Mouse (Mus musculus) hindbrain, embryonic 12.5 days (tissue): ENCODE measurements around the gene Usp36. TPM values are rescaled to one million over a fixed set of nuclear protein-coding genes. Genes with fewer than 3 reads are reported as not detected.

Experiments used
- ATAC-seq: fragments of 200-750 bp; cut with Nextera tagmentation; 2 replicates; pipeline ENCODE4 v1.8.0; 2017; ENCODE audit warnings: moderate TSS enrichment; ENCODE audit not compliant: low FRiP score
- H3K27ac ChIP-seq: fragments of 300-500 bp; sonication (generic); 2 replicates; pipeline ENCODE4 v1.5.1; 2016; ENCODE audit warnings: mild to moderate bottlenecking
- H3K27me3 ChIP-seq: fragments of 300-500 bp; sonication (generic); 2 replicates; pipeline ENCODE4 v1.6.1; 2016; ENCODE audit warnings: mild to moderate bottlenecking
- H3K36me3 ChIP-seq: fragments of 300-500 bp; sonication (generic); 2 replicates; pipeline ENCODE4 v1.6.1; 2016; ENCODE audit warnings: mild to moderate bottlenecking
- H3K4me1 ChIP-seq: fragments of 300-500 bp; sonication (generic); 2 replicates; pipeline ENCODE4 v1.6.1; 2016
- H3K4me2 ChIP-seq: fragments of 300-500 bp; sonication (generic); replicated peaks from 2 replicates; pipeline ENCODE4 v1.6.1; 2016; ENCODE audit warnings: mild to moderate bottlenecking
- H3K4me3 ChIP-seq: fragments of 300-500 bp; sonication (generic); 2 replicates; pipeline ENCODE4 v1.5.1; 2016; ENCODE audit warnings: mild to moderate bottlenecking
- H3K9ac ChIP-seq: fragments of 300-500 bp; sonication (generic); 2 replicates; pipeline ENCODE4 v1.6.1; 2016; ENCODE audit warnings: mild to moderate bottlenecking, moderate library complexity
- H3K9me3 ChIP-seq: fragments of 300-500 bp; sonication (generic); replicated peaks from 2 replicates; pipeline ENCODE4 v1.6.1; 2016; ENCODE audit warnings: mild to moderate bottlenecking
- WGBS: fragments of 180-500 bp; shearing (Covaris S2); methylation state at CpG from one replicate; pipeline ENCODE4 v1.1.7; 2016; 5-methylcytosine and 5-hydroxymethylcytosine counted together
- polyA plus RNA-seq: library from polyadenylated mRNA; unstranded; fragments of >200 nt; fragmentation: Nextera tagmentation; extraction: Ambion mirVana; gene quantifications from 2 replicates; pipeline ENCODE4 v1.2.1, GENCODE M21; 2016

Usp36 gene
- polyA plus RNA-seq, 1 experiment from 2014 or later, result 19.9 TPM

GRCm38 (mm10) chr11:118245130-118245529, 44.9 kb downstream of the Usp36 start:
- WGBS, result 94% methylated on average over 2 of the region's 2 CpGs
- H3K9ac ChIP-seq, result no peak overlapping the region
- peaks cover 44% of the 10 kb centered on the region for H3K4me1 ChIP-seq
- no peaks in the 10 kb centered on the region for H3K27me3 ChIP-seq
- no peak overlapping the region for H3K4me3 ChIP-seq
- H3K4me2 ChIP-seq, result no peak overlapping the region
- H3K36me3 ChIP-seq, result no peaks in the 10 kb centered on the region
- H3K27ac ChIP-seq, result no peak overlapping the region
- no peak for ATAC-seq
- H3K9me3 ChIP-seq, result no peaks in the 10 kb centered on the region

- no peak overlapping the region for H3K4me3 ChIP-seq
- H3K4me2 ChIP-seq, result no peak overlapping the region
- no peak overlapping the region for H3K9ac ChIP-seq
- no peaks in the 10 kb centered on the region for H3K36me3 ChIP-seq
- H3K4me1 ChIP-seq, result peaks cover 52% of the 10 kb centered on the region
- no peaks in the 10 kb centered on the region for H3K27me3 ChIP-seq
- 86% methylated on average over 6 of the region's 6 CpGs for WGBS
- H3K27ac ChIP-seq, result no peak overlapping the region
- H3K9me3 ChIP-seq, result no peaks in the 10 kb centered on the region
- no peak for ATAC-seq
These were observed 46.3 kb downstream of the Usp36 start for GRCm38 (mm10) chr11:118243627-118244261.

GRCm38 (mm10) chr11:118242506-118242905, 47.5 kb downstream of the Usp36 start:
- no peaks in the 10 kb centered on the region for H3K9me3 ChIP-seq
- H3K4me2 ChIP-seq, result no peak overlapping the region
- H3K4me1 ChIP-seq, result peaks cover 56% of the 10 kb centered on the region
- no peaks in the 10 kb centered on the region for H3K36me3 ChIP-seq
- no peaks in the 10 kb centered on the region for H3K27me3 ChIP-seq
- ATAC-seq, result no peak
- H3K4me3 ChIP-seq, result no peak overlapping the region
- WGBS, result 81% methylated on average over 4 of the region's 4 CpGs
- no peak overlapping the region for H3K9ac ChIP-seq
- H3K27ac ChIP-seq, result no peak overlapping the region

GRCm38 (mm10) chr11:118240388-118240787, 49.7 kb downstream of the Usp36 start:
- no peak for ATAC-seq
- Histone ChIP-seq H3K4me1 (peaks cover 51% of the 10 kb centered on the region), H3K36me3 (no peaks in the 10 kb centered on the region), H3K27me3 (no peaks in the 10 kb centered on the region), H3K4me3 (no peak overlapping the region), H3K4me2 (no peak overlapping the region), H3K9ac (no peak overlapping the region), H3K9me3 (no peaks in the 10 kb centered on the region), H3K27ac (peak overlapping the region; percentile 62; the same call in 1 of the 2 replicates)
- WGBS, result 75% methylated on average over 4 of the region's 4 CpGs

GRCm38 (mm10) chr11:118239281-118240198, 50.5 kb downstream of the Usp36 start:
- H3K4me1 ChIP-seq, result peaks cover 51% of the 10 kb centered on the region
- ATAC-seq, result no peak
- H3K9me3 ChIP-seq, result no peaks in the 10 kb centered on the region
- peak overlapping the region; percentile 22 for H3K4me2 ChIP-seq
- H3K9ac ChIP-seq, result no peak overlapping the region
- no peak overlapping the region for H3K4me3 ChIP-seq
- no peaks in the 10 kb centered on the region for H3K27me3 ChIP-seq
- no peaks in the 10 kb centered on the region for H3K36me3 ChIP-seq
- peak overlapping the region; percentile 62 for H3K27ac ChIP-seq
- WGBS, result 47% methylated on average over 14 of the region's 14 CpGs

- no peak for ATAC-seq
- H3K9me3 ChIP-seq, result no peaks in the 10 kb centered on the region
- no peaks in the 10 kb centered on the region for H3K27me3 ChIP-seq
- H3K36me3 ChIP-seq, result no peaks in the 10 kb centered on the region
- no peak overlapping the region for H3K9ac ChIP-seq
- no peak overlapping the region for H3K27ac ChIP-seq
- H3K4me1 ChIP-seq, result peaks cover 40% of the 10 kb centered on the region
- WGBS, result 69% methylated on average over 6 of the region's 6 CpGs
- no peak overlapping the region for H3K4me3 ChIP-seq
- H3K4me2 ChIP-seq, result no peak overlapping the region
These were observed 53.4 kb downstream of the Usp36 start for GRCm38 (mm10) chr11:118236520-118237190.

GRCm38 (mm10) chr11:118234929-118235328, 55.1 kb downstream of the Usp36 start:
- H3K9me3 ChIP-seq, result no peaks in the 10 kb centered on the region
- H3K4me1 ChIP-seq, result peaks cover 29% of the 10 kb centered on the region
- no peak overlapping the region for H3K9ac ChIP-seq
- 85% methylated on average over 7 of the region's 7 CpGs for WGBS
- H3K4me2 ChIP-seq, result no peak overlapping the region
- no peak overlapping the region for H3K4me3 ChIP-seq
- no peak overlapping the region for H3K27ac ChIP-seq
- no peaks in the 10 kb centered on the region for H3K36me3 ChIP-seq
- no peaks in the 10 kb centered on the region for H3K27me3 ChIP-seq
- ATAC-seq, result no peak

GRCm38 (mm10) chr11:118234500-118234899, 55.5 kb downstream of the Usp36 start:
- no peaks in the 10 kb centered on the region for H3K9me3 ChIP-seq
- H3K27me3 ChIP-seq, result no peaks in the 10 kb centered on the region
- no peaks in the 10 kb centered on the region for H3K36me3 ChIP-seq
- peaks cover 24% of the 10 kb centered on the region for H3K4me1 ChIP-seq
- no peak overlapping the region for H3K9ac ChIP-seq
- no peak overlapping the region for H3K27ac ChIP-seq
- H3K4me2 ChIP-seq, result no peak overlapping the region
- ATAC-seq, result no peak
- H3K4me3 ChIP-seq, result no peak overlapping the region
- 83% methylated on average over 6 of the region's 6 CpGs for WGBS

- Histone ChIP-seq H3K4me1 (peaks cover 19% of the 10 kb centered on the region; the same call in 1 of the 2 replicates), H3K9ac (no peak overlapping the region), H3K27me3 (no peaks in the 10 kb centered on the region), H3K27ac (no peak overlapping the region), H3K36me3 (no peaks in the 10 kb centered on the region), H3K4me2 (no peak overlapping the region), H3K4me3 (no peak overlapping the region), H3K9me3 (no peaks in the 10 kb centered on the region)
- ATAC-seq, result no peak
- WGBS, result 73% methylated on average over 3 of the region's 3 CpGs
These were observed 56.1 kb downstream of the Usp36 start for GRCm38 (mm10) chr11:118233924-118234323.

GRCm38 (mm10) chr11:118232314-118232831, 57.7 kb downstream of the Usp36 start:
- ATAC-seq, result no peak
- 47% methylated on average over 7 of the region's 7 CpGs for WGBS
- no peak overlapping the region for H3K9ac ChIP-seq

GRCm38 (mm10) chr11:118229941-118230340, 60.1 kb downstream of the Usp36 start:
- no peaks in the 10 kb centered on the region for H3K27me3 ChIP-seq
- H3K9ac ChIP-seq, result no peak overlapping the region
- peaks cover 15% of the 10 kb centered on the region for H3K4me1 ChIP-seq
- no peaks in the 10 kb centered on the region for H3K36me3 ChIP-seq
- no peak overlapping the region for H3K27ac ChIP-seq
- no peak for ATAC-seq
- no peaks in the 10 kb centered on the region for H3K9me3 ChIP-seq
- no peak overlapping the region for H3K4me2 ChIP-seq
- 91% methylated on average over 5 of the region's 5 CpGs for WGBS
- H3K4me3 ChIP-seq, result no peak overlapping the region

More at GRCm38 (mm10) chr11:118232314-118232831, 57.7 kb downstream of the Usp36 start:
- peaks cover 11% of the 10 kb centered on the region; the same call in 1 of the 2 replicates for H3K4me1 ChIP-seq
- no peaks in the 10 kb centered on the region for H3K36me3 ChIP-seq
- no peak overlapping the region for H3K4me3 ChIP-seq
- no peak overlapping the region for H3K27ac ChIP-seq
- no peaks in the 10 kb centered on the region for H3K27me3 ChIP-seq
- H3K4me2 ChIP-seq, result no peak overlapping the region
- no peaks in the 10 kb centered on the region for H3K9me3 ChIP-seq

GRCm38 (mm10) chr11:118227650-118228049, 62.4 kb downstream of the Usp36 start:
- no peaks in the 10 kb centered on the region for H3K9me3 ChIP-seq
- peaks cover 15% of the 10 kb centered on the region for H3K4me1 ChIP-seq
- no peak overlapping the region for H3K27ac ChIP-seq
- H3K4me2 ChIP-seq, result no peak overlapping the region
- no peak overlapping the region for H3K4me3 ChIP-seq
- no peak overlapping the region for H3K9ac ChIP-seq
- no peak for ATAC-seq
- H3K27me3 ChIP-seq, result no peaks in the 10 kb centered on the region
- no peaks in the 10 kb centered on the region for H3K36me3 ChIP-seq
- WGBS, result 77% methylated on average over 7 of the region's 7 CpGs
